Mouse (Mus musculus) testis, adult 2 months (tissue): ENCODE results near the gene Stat5b.

Experiments used
- CTCF ChIP-seq: fragments of 200-500 bp; IDR thresholded peaks from 2 replicates; pipeline ENCODE4 v1.5.1; 2012; ENCODE audit warnings: low read depth, mild to moderate bottlenecking, inconsistent platforms, low read length, moderate library complexity; ENCODE audit not compliant: control insufficient read depth, insufficient read depth, insufficient replicate concordance
- POLR2A ChIP-seq: fragments of 200-500 bp; IDR thresholded peaks from 2 replicates; pipeline ENCODE4 v1.6.1; 2012; ENCODE audit warnings: low read depth, mild to moderate bottlenecking, inconsistent platforms, low read length, moderate library complexity; ENCODE audit not compliant: control insufficient read depth

- peak; percentile 68; the same call in 1 of the 2 replicates for TF ChIP-seq CTCF
- TF ChIP-seq POLR2A: no peak
These were observed 13.4 kb downstream of the Stat5b start for GRCm38 (mm10) chr11:100836923-100837702.
